In the genomic region with DNA sequence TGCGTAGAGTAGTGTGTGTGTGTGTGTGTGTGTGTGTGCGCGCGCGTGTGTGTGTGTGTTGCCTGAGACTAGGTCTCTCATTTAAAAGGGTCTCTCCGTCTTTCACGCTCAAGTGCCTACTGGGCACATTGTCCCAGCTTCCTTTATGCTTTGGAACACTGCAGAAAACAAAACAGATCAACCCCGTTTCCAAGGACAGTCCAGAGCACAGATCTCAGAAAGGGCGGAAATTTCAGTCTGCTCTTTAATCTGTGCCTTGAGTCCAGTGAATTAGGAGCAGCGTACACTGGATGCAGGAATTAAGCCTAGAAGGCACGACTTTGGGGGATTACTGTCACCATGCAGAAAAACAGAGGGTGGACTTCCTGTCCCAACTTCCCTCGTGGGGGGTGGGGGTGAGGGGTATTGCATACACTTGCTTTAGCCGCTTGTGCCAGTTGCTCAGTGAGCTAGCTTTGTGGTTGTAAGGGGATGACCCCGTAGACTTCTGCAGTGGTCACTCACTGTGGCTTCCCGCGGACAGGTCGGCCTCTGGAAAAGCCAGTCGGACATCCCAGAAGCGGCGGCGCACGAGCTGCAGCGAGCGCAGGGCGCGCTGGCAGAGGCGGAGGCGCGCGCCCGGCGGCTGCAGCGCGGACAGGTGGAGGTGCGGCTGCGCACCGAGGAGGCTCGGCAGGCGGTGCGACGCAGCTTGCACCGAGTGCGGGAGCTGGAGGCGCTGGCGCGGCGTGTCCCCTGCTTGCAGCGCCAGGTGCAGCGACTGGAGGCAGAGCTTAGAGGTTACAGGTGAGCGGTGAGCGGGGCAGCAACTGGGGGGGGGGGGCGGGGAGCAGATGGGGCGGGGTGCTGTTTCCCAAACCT, we compare ENCODE assay signal across 8 mouse cellular contexts. TPM values are rescaled to one million over a fixed set of nuclear protein-coding genes. Genes with fewer than 3 reads are reported as not detected.
DNase-seq lines count a peak whose midpoint lies in the region; ATAC-seq and TF ChIP-seq lines count a peak whose summit lies in the region.

No protein-coding gene starts in this region.

- no peak for DNase-seq in heart, adult 8-10 months (ENCODE audit: low spot score)
- DNase-seq in ES-E14 (ENCODE audit: low read depth, low spot score): no peak
- peak; percentile 54 for DNase-seq in limb, embryonic 10.5 days (ENCODE audit: low spot score)
- DNase-seq in yolk sac, embryonic 10.5 days (ENCODE audit: low spot score): no peak

- H3K4me2 ChIP-seq in heart, embryonic 13.5 days: peak overlapping the region; percentile 98
- H3K4me2 ChIP-seq in forebrain, embryonic 12.5 days: peak overlapping the region; percentile 93
- H3K4me2 ChIP-seq in neural tube, embryonic 14.5 days (ENCODE audit: low read depth, low read length): peak overlapping the region; percentile 87

- peaks cover 37% of the 10 kb centered on the region for H3K4me1 ChIP-seq in heart, embryonic 13.5 days
- peaks cover 0 to 3% of the 10 kb centered on the region in 2 experiments; a peak in 1 of 4 replicates for H3K4me1 ChIP-seq in ES-E14 (ENCODE audit: control insufficient read depth in 2 of 2, insufficient read depth in 2 of 2, low read length in 2 of 2, poor library complexity in 1 of 2)
- H3K4me1 ChIP-seq in forebrain, embryonic 12.5 days: peaks cover 38% of the 10 kb centered on the region
- H3K4me1 ChIP-seq in limb, embryonic 10.5 days: peaks cover 28% of the 10 kb centered on the region
- H3K4me1 ChIP-seq in neural tube, embryonic 14.5 days (ENCODE audit: control insufficient read depth, insufficient read depth, low read length): peaks cover 21% of the 10 kb centered on the region

- H3K9ac ChIP-seq in heart, embryonic 13.5 days: peak overlapping the region; percentile 61
- H3K9ac ChIP-seq in ES-E14 (ENCODE audit: insufficient read depth, low read depth, low read length, poor library complexity, severe bottlenecking): peak overlapping the region; percentile 15; the same call in 1 of the 2 replicates
- H3K9ac ChIP-seq in forebrain, embryonic 12.5 days: 0 out of 2 replicates have a peak overlapping the region, but pooled peaks have one; percentile 12
- peak overlapping the region; percentile 28; the same call in 1 of the 2 replicates for H3K9ac ChIP-seq in neural tube, embryonic 14.5 days (replicated peaks; ENCODE audit: low read depth, low read length)

- WGBS in heart, embryonic 13.5 days: 5% methylated on average over 52 of the region's 53 CpGs
- under 1% methylated on average over 49 of the region's 53 CpGs for WGBS in forebrain, embryonic 12.5 days
- WGBS in limb, embryonic 10.5 days: 3% methylated on average over 53 of the region's 53 CpGs
- WGBS in neural tube, embryonic 14.5 days: under 1% methylated on average over 46 of the region's 53 CpGs

- no peak overlapping the region for H3K27ac ChIP-seq in heart, embryonic 13.5 days (replicated peaks)
- H3K27ac ChIP-seq in ES-E14 (ENCODE audit: insufficient read depth, low read depth, low read length, poor library complexity, severe bottlenecking): no peak overlapping the region
- no peak overlapping the region for H3K27ac ChIP-seq in forebrain, embryonic 12.5 days
- no peak overlapping the region for H3K27ac ChIP-seq in limb, embryonic 10.5 days
- no peak overlapping the region for H3K27ac ChIP-seq in neural tube, embryonic 14.5 days (ENCODE audit: low read depth, low read length)

- peaks cover 89% of the 10 kb centered on the region for H3K27me3 ChIP-seq in heart, embryonic 13.5 days (replicated peaks)
- peaks cover 77% of the 10 kb centered on the region for H3K27me3 ChIP-seq in forebrain, embryonic 12.5 days
- H3K27me3 ChIP-seq in limb, embryonic 10.5 days (ENCODE audit: low read depth, poor library complexity, severe bottlenecking): peaks cover 88% of the 10 kb centered on the region
- H3K27me3 ChIP-seq in neural tube, embryonic 14.5 days (ENCODE audit: control insufficient read depth, insufficient read depth, low read length): peaks cover 11% of the 10 kb centered on the region

- H3K4me3 ChIP-seq in heart, embryonic 13.5 days: peak overlapping the region; percentile 69
- H3K4me3 ChIP-seq in ES-E14 (ENCODE audit: insufficient read depth in 1 of 2, low read depth in 1 of 2, low read length in 2 of 2, poor library complexity in 1 of 2, severe bottlenecking in 1 of 2): peak overlapping the region; percentile 27 to 58; a peak in 3 of 4 replicates
- H3K4me3 ChIP-seq in forebrain, embryonic 12.5 days (replicated peaks): peak overlapping the region; percentile 58
- peak overlapping the region; percentile 63 for H3K4me3 ChIP-seq in limb, embryonic 10.5 days
- peak overlapping the region; percentile 65 for H3K4me3 ChIP-seq in neural tube, embryonic 14.5 days (ENCODE audit: low read depth, low read length)

- no peak for ATAC-seq in heart, embryonic 13.5 days (ENCODE audit: extremely low read depth, insufficient number of reproducible peaks, low FRiP score, low TSS enrichment)
- 0 out of 2 replicates have a peak, but pooled peaks have one; percentile 17 for ATAC-seq in forebrain, embryonic 12.5 days (ENCODE audit: low FRiP score)
- peak; percentile 41 for ATAC-seq in neural tube, embryonic 14.5 days (ENCODE audit: low read depth)
- ATAC-seq in erythroblast, adult 5-6 weeks (replicated peaks; ENCODE audit: low FRiP score, poor library complexity, severe bottlenecking): no peak

- H3K9me3 ChIP-seq in heart, embryonic 13.5 days: no peaks in the 10 kb centered on the region
- H3K9me3 ChIP-seq in ES-E14 (ENCODE audit: control insufficient read depth, insufficient read depth, low read depth, low read length): no peaks in the 10 kb centered on the region
- H3K9me3 ChIP-seq in forebrain, embryonic 12.5 days: no peaks in the 10 kb centered on the region
- H3K9me3 ChIP-seq in limb, embryonic 10.5 days (replicated peaks): no peaks in the 10 kb centered on the region
- H3K9me3 ChIP-seq in neural tube, embryonic 14.5 days (ENCODE audit: control insufficient read depth, low read length): no peaks in the 10 kb centered on the region

- H3K36me3 ChIP-seq in heart, embryonic 13.5 days: no peaks in the 10 kb centered on the region
- H3K36me3 ChIP-seq in ES-E14 (ENCODE audit: control insufficient read depth, insufficient read depth, low read length, poor library complexity, severe bottlenecking): no peaks in the 10 kb centered on the region
- H3K36me3 ChIP-seq in forebrain, embryonic 12.5 days (replicated peaks): no peaks in the 10 kb centered on the region
- no peaks in the 10 kb centered on the region for H3K36me3 ChIP-seq in limb, embryonic 10.5 days
- H3K36me3 ChIP-seq in neural tube, embryonic 14.5 days (ENCODE audit: control insufficient read depth, insufficient read depth, low read length): no peaks in the 10 kb centered on the region

- in situ Hi-C loops in ES-E14 (cut with MboI; ENCODE audit: low sequenced_read_pairs in 2 of 2, unreplicated experiment in 2 of 2): no loop called here

TF ChIP-seq in ES-E14, 5 proteins besides CTCF, POLR2A, EP300 and RAD21:
- no peak for TF ChIP-seq ZC3H11A (IDR thresholded peaks at IDR 0.05; ENCODE audit: borderline replicate concordance, low read depth, low read length)
- no peak for TF ChIP-seq HCFC1 (IDR thresholded peaks at IDR 0.05; ENCODE audit: borderline replicate concordance, insufficient read depth, low read length)
- TF ChIP-seq MAFK (IDR thresholded peaks at IDR 0.05; ENCODE audit: insufficient read depth, low read depth, low read length): no peak
- TF ChIP-seq ZNF384 (IDR thresholded peaks at IDR 0.05; ENCODE audit: low read depth, low read length): no peak
- no peak for TF ChIP-seq CHD2 (IDR thresholded peaks at IDR 0.05; ENCODE audit: low read depth, low read length)

RNA-seq across cellular contexts. Expression of gene Efcc1, which starts 1.7 kb away (rescaled TPM):
- 0.43 and 0.52 TPM in 2 replicates for polyA plus RNA-seq in heart, embryonic 13.5 days (2015; fragmentation: Nextera tagmentation; extraction: Ambion mirVana)
- 1 to 10 TPM in 3 of 4 experiments, under 1 TPM in 1; 0.53 to 1.2 (median 1.1) TPM for total RNA-seq in heart, adult 8-10 months (2022)
- not detected in 2 replicates for total RNA-seq in ES-E14 (2012; rRNA removed)
- 1.6 and 2.0 TPM in 2 replicates for polyA plus RNA-seq in forebrain, embryonic 12.5 days (2016; fragmentation: Nextera tagmentation; extraction: Ambion mirVana)
- 0.08 and 0.18 TPM in 2 replicates for polyA plus RNA-seq in limb, embryonic 10.5 days (2016; fragmentation: Nextera tagmentation; extraction: Ambion mirVana)
- polyA plus RNA-seq in neural tube, embryonic 14.5 days (2014; fragmentation: Nextera tagmentation; extraction: Ambion mirVana): 4.6 TPM in 2 replicates
- total RNA-seq in erythroblast, adult 5-6 weeks (2015; ENCODE audit: low replicate concordance): not detected in 2 replicates
- not detected in 2 replicates for total RNA-seq in erythroblast, adult 5-6 weeks (2017; ENCODE audit: low replicate concordance)

RNA-seq across cellular contexts. Expression of gene Gp9, which starts 45.5 kb away (rescaled TPM):
- 5.1 and 7.2 TPM in 2 replicates for polyA plus RNA-seq in heart, embryonic 13.5 days (2015; fragmentation: Nextera tagmentation; extraction: Ambion mirVana)
- total RNA-seq in heart, adult 8-10 months (2022): 1 to 10 TPM in 3 of 4 experiments, under 1 TPM in 1; 0.81 to 3.6 (median 1.6) TPM
- total RNA-seq in ES-E14 (2012; rRNA removed): not detected in 2 replicates
- polyA plus RNA-seq in forebrain, embryonic 12.5 days (2016; fragmentation: Nextera tagmentation; extraction: Ambion mirVana): 0.88 and 1.00 TPM in 2 replicates
- 1.6 and 2.1 TPM in 2 replicates for polyA plus RNA-seq in limb, embryonic 10.5 days (2016; fragmentation: Nextera tagmentation; extraction: Ambion mirVana)
- polyA plus RNA-seq in neural tube, embryonic 14.5 days (2014; fragmentation: Nextera tagmentation; extraction: Ambion mirVana): 0.32 and 0.73 TPM in 2 replicates
- 5.4 and 7.7 TPM in 2 replicates for total RNA-seq in erythroblast, adult 5-6 weeks (2015; ENCODE audit: low replicate concordance)
- 4.9 and 5.6 TPM in 2 replicates for total RNA-seq in erythroblast, adult 5-6 weeks (2017; ENCODE audit: low replicate concordance)

Comparison
In these comparisons a context has a peak if more than half of its experiments do, and no peak if none do; other contexts are left out.
1. ATAC-seq: peak in forebrain, embryonic 12.5 days (single experiment) and neural tube, embryonic 14.5 days (single experiment); none in heart, embryonic 13.5 days (single experiment) and erythroblast, adult 5-6 weeks (single experiment).
2. Peak in every context shown above with its lines, with median percentiles within 50 percentile points of each other: H3K4me2 ChIP-seq, H3K4me3 ChIP-seq and H3K9ac ChIP-seq.